Mouse (Mus musculus) cerebellum, adult 2 months (tissue): ENCODE results near the gene Cacng7. TPM values are rescaled to one million over a fixed set of nuclear protein-coding genes. Genes with fewer than 3 reads are reported as not detected.

Experiments used
- DNase-seq, 2 experiments: peaks; one replicate each; pipeline ENCODE4 v3.0.0; 2021
- H3K27ac ChIP-seq: fragments of 200-500 bp; 2 replicates; pipeline ENCODE4 v1.5.1; 2012; ENCODE audit warnings: low read length, control low read depth, inconsistent platforms; ENCODE audit not compliant: insufficient read depth
- H3K27me3 ChIP-seq: fragments of 200-500 bp; 2 replicates; pipeline ENCODE4 v1.6.1; 2012; ENCODE audit warnings: inconsistent platforms, mild to moderate bottlenecking, low read length, moderate library complexity; ENCODE audit not compliant: control insufficient read depth, insufficient read depth
- H3K4me1 ChIP-seq: fragments of 200-500 bp; 2 replicates; pipeline ENCODE4 v1.6.1; 2011; ENCODE audit warnings: low read length; ENCODE audit not compliant: control insufficient read depth, insufficient read depth
- H3K4me3 ChIP-seq: fragments of 200-500 bp; replicated peaks from 2 replicates; pipeline ENCODE3; 2011; ENCODE audit warnings: mild to moderate bottlenecking, low read depth, low read length, control low read depth; ENCODE audit not compliant: insufficient read depth
- CTCF ChIP-seq: fragments of 200-500 bp; IDR thresholded peaks from 2 replicates; pipeline ENCODE4 v1.5.1; 2011; ENCODE audit warnings: low read depth, mild to moderate bottlenecking, control low read depth, low read length, moderate library complexity, borderline replicate concordance; ENCODE audit not compliant: insufficient read depth
- POLR2A ChIP-seq: fragments of 200-500 bp; IDR thresholded peaks from 2 replicates; pipeline ENCODE4 v1.6.1; 2011; ENCODE audit warnings: low read length, control low read depth, borderline replicate concordance; ENCODE audit not compliant: insufficient read depth
- WGBS: fragments of 180-500 bp; shearing (Covaris S2); methylation state at CpG from one replicate; pipeline ENCODE4 v1.1.7; 2018; 5-methylcytosine and 5-hydroxymethylcytosine counted together
- polyA plus RNA-seq: library from polyadenylated mRNA; depleted of rRNA; stranded (reverse); fragments of >200 nt; gene quantifications from 2 replicates; pipeline ENCODE4 v1.2.3, GENCODE M21; 2012

Gene Cacng7
- polyA plus RNA-seq, 1 experiment = 278 TPM

DNA sequence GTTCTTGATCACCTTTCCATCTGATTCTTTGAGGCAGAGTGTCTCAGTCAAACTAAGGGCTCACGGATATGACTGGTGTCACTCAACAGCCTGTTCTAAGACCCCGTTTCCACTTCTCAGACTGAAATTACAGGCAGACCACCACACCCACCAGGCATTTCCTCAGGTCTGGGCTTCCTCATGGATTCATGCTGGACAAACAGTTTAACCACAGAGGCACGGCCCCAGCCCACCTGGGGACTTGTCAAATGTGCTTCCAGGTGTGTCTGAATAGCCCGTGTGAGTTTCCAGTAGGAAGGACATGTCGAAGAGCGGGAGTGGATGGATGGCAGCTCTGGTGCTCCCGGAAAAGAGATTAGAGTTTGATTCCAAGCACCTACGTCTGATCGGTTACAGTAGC, 17.0 kb downstream of the Cacng7 start:
- Histone ChIP-seq H3K4me1 (no peaks in the 10 kb centered on the region), H3K27me3 (no peaks in the 10 kb centered on the region), H3K4me3 (no peak overlapping the region), H3K27ac (no peak overlapping the region)
- no peak for DNase-seq
- WGBS = 88% methylated on average over 9 of the region's 9 CpGs
- TF ChIP-seq POLR2A (no peak), CTCF (no peak)

GRCm38 (mm10) chr7:3351536-3351935, 18.8 kb downstream of the Cacng7 start:
- 85% methylated on average over 1 of the region's 1 CpGs for WGBS
- Histone ChIP-seq H3K4me1 (no peaks in the 10 kb centered on the region), H3K27ac (no peak overlapping the region), H3K27me3 (no peaks in the 10 kb centered on the region), H3K4me3 (no peak overlapping the region)
- TF ChIP-seq POLR2A = no peak
- TF ChIP-seq CTCF = no peak
- DNase-seq = no peak

- TF ChIP-seq CTCF = no peak
- TF ChIP-seq POLR2A = no peak
- Histone ChIP-seq H3K27me3 (no peaks in the 10 kb centered on the region), H3K4me1 (no peaks in the 10 kb centered on the region), H3K27ac (no peak overlapping the region), H3K4me3 (no peak overlapping the region)
- 91% methylated on average over 6 of the region's 6 CpGs for WGBS
- no peak for DNase-seq
Measured at GRCm38 (mm10) chr7:3354850-3355249, 22.1 kb downstream of the Cacng7 start.

GRCm38 (mm10) chr7:3360678-3361077, 27.9 kb downstream of the Cacng7 start:
- WGBS = 95% methylated on average over 1 of the region's 1 CpGs
- Histone ChIP-seq H3K27me3 (no peaks in the 10 kb centered on the region), H3K4me1 (no peaks in the 10 kb centered on the region), H3K27ac (no peak overlapping the region), H3K4me3 (no peak overlapping the region)
- TF ChIP-seq CTCF (no peak), POLR2A (no peak)
- no peak for DNase-seq

GRCm38 (mm10) chr7:3365547-3366279, 33.0 kb downstream of the Cacng7 start:
- Histone ChIP-seq H3K4me3 (no peak overlapping the region), H3K4me1 (peaks cover 5% of the 10 kb centered on the region; the same call in 1 of the 2 replicates), H3K27ac (no peak overlapping the region), H3K27me3 (no peaks in the 10 kb centered on the region)
- 64% methylated on average over 11 of the region's 11 CpGs for WGBS
- TF ChIP-seq POLR2A (no peak), CTCF (no peak)
- no peak for DNase-seq

DNA sequence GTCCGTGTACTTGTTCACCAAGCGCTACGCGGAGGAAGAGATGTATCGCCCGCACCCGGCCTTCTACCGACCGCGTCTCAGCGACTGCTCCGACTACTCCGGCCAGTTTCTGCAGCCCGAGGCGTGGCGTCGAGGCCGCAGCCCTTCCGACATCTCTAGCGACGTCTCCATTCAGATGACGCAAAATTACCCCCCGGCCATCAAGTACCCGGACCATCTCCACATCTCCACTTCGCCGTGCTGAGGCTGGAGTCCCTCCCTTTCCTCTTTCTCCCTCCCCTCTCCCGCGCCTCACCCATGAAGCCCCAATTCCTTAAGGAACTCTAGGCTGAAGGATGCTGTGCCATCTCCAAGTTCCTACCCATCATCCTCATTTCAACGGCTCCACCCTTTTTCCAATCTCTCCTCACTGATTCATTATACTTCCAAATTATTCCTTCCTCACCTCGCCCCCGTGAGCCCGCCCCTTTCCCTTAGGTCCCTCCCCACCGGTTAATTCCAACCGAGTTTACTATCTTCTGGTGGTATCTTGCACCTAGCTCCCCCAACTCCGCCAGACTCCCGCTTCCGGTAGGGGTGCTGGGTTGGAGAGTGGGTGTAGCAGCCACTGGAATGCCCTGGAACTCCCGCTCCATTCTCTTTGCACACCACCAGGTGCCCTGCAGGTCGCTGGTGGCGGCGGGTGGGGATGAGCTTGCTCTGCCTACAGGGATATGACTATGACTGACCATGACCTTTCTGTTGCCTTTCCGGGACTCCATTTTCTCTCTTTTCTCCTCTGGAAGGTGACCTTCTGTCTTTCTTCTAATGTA, 34.2 kb downstream of the Cacng7 start:
- TF ChIP-seq CTCF (no peak), POLR2A (no peak)
- H3K27ac ChIP-seq = no peak overlapping the region
- 49% methylated on average over 42 of the region's 42 CpGs for WGBS
- no peaks in the 10 kb centered on the region for H3K27me3 ChIP-seq
- H3K4me3 ChIP-seq = no peak overlapping the region
- DNase-seq = no peak
- peaks cover 5% of the 10 kb centered on the region; the same call in 1 of the 2 replicates for H3K4me1 ChIP-seq

DNA sequence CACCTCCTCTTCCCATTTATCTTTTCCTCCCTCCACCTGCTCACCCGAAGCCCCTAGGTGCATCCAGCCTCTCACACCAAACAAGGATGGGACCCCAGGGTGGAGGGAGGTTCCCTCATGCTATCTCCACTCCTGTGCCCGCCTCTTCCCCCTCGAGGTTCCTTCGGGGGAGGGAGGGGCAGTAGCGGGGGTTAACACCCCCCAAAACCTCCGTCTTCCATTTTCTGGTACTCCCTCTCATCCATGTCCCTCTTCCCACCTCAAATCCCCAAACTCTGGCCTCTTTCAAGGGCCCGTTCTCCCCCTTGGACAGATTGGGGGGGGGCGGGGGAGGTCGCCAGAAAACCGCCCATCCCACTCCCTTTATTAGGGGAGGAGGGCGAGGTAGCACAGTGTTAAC, 34.8 kb downstream of the Cacng7 start:
- Histone ChIP-seq H3K27me3 (no peaks in the 10 kb centered on the region), H3K4me3 (no peak overlapping the region), H3K4me1 (peaks cover 5% of the 10 kb centered on the region; the same call in 1 of the 2 replicates), H3K27ac (no peak overlapping the region)
- no peak for DNase-seq
- 42% methylated on average over 11 of the region's 11 CpGs for WGBS
- no peak for TF ChIP-seq POLR2A
- no peak for TF ChIP-seq CTCF
